Mouse (Mus musculus): ENCODE measurements around the gene Foxk1. TPM values are rescaled to one million over a fixed set of nuclear protein-coding genes. Genes with fewer than 3 reads are reported as not detected.

The Foxk1 gene
- polyA plus RNA-seq, 1 experiment from 2014 or later, result 6.5 TPM

GRCm38 (mm10) chr5:142463461-142464454, 62.5 kb downstream of the Foxk1 start, which contains the start of gene Ap5z1:
Gene Ap5z1, plus strand, starts transcription at chr5:142463944.
- Histone ChIP-seq H3K4me3 (ENCODE audit: low read length) (peak within 1 kb of the TSS; percentile 85), H3K27me3 (ENCODE audit: control insufficient read depth, insufficient read depth, low read length) (no peaks in the 10 kb centered on the region), H3K4me1 (ENCODE audit: control insufficient read depth, insufficient read depth, low read length) (peaks cover 7% of the 10 kb centered on the region; the same call in 1 of the 2 replicates), H3K9ac (ENCODE audit: low read depth, low read length) (peak within 1 kb of the TSS; percentile 78), H3K36me3 (ENCODE audit: control insufficient read depth, insufficient read depth, low read length) (peaks cover 5% of the 10 kb centered on the region; the same call in 1 of the 2 replicates), H3K4me2 (replicated peaks; ENCODE audit: low read depth, low read length) (peak within 1 kb of the TSS; percentile 83), H3K9me3 (ENCODE audit: control insufficient read depth, low read length) (no peaks in the 10 kb centered on the region), H3K27ac (ENCODE audit: low read depth, low read length) (peak within 1 kb of the TSS; percentile 73; the same call in 1 of the 2 replicates)
- ATAC-seq (ENCODE audit: low FRiP score, low TSS enrichment), result peak; percentile 92
- 2% methylated on average over 60 of the region's 60 CpGs for WGBS

- H3K9ac ChIP-seq (ENCODE audit: low read depth, low read length), result no peak overlapping the region
- no peaks in the 10 kb centered on the region for H3K9me3 ChIP-seq (ENCODE audit: control insufficient read depth, low read length)
- H3K36me3 ChIP-seq (ENCODE audit: control insufficient read depth, insufficient read depth, low read length), result peaks cover 18% of the 10 kb centered on the region; the same call in 1 of the 2 replicates
- peaks cover 7% of the 10 kb centered on the region; the same call in 1 of the 2 replicates for H3K4me1 ChIP-seq (ENCODE audit: control insufficient read depth, insufficient read depth, low read length)
- no peak overlapping the region for H3K27ac ChIP-seq (ENCODE audit: low read depth, low read length)
- ATAC-seq (ENCODE audit: low FRiP score, low TSS enrichment), result no peak
- H3K4me2 ChIP-seq (replicated peaks; ENCODE audit: low read depth, low read length), result no peak overlapping the region
- H3K4me3 ChIP-seq (ENCODE audit: low read length), result no peak overlapping the region
- H3K27me3 ChIP-seq (ENCODE audit: control insufficient read depth, insufficient read depth, low read length), result no peaks in the 10 kb centered on the region
- WGBS, result 95% methylated on average over 13 of the region's 13 CpGs
These were observed 67.1 kb downstream of the Foxk1 start for GRCm38 (mm10) chr5:142468375-142468774.

DNA sequence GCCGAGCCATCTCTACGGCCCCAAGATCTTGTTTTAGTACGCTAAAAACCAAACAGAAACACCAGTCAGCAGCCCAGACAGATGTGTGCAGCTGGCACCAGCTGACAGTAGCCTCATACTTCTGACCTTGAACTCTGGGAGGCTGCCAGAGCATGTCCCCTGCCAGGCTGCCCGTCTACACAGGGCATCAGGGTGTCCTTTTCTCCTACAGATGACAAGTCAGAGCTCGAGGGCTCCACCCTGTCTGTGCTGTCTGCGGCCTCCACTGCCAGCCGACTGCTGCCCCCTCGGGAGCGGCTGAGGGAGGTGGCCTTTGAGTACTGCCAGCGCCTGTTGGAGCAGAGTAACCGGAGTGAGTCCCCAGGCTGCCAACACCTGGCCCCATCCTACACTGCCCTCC, 68.5 kb downstream of the Foxk1 start:
- no peaks in the 10 kb centered on the region for H3K27me3 ChIP-seq (ENCODE audit: control insufficient read depth, insufficient read depth, low read length)
- H3K9me3 ChIP-seq (ENCODE audit: control insufficient read depth, low read length), result no peaks in the 10 kb centered on the region
- peaks cover 2% of the 10 kb centered on the region; the same call in 1 of the 2 replicates for H3K4me1 ChIP-seq (ENCODE audit: control insufficient read depth, insufficient read depth, low read length)
- no peak overlapping the region for H3K4me3 ChIP-seq (ENCODE audit: low read length)
- WGBS, result 90% methylated on average over 11 of the region's 11 CpGs
- ATAC-seq (ENCODE audit: low FRiP score, low TSS enrichment), result no peak
- H3K9ac ChIP-seq (ENCODE audit: low read depth, low read length), result no peak overlapping the region
- no peak overlapping the region for H3K4me2 ChIP-seq (replicated peaks; ENCODE audit: low read depth, low read length)
- peaks cover 18% of the 10 kb centered on the region; the same call in 1 of the 2 replicates for H3K36me3 ChIP-seq (ENCODE audit: control insufficient read depth, insufficient read depth, low read length)
- H3K27ac ChIP-seq (ENCODE audit: low read depth, low read length), result no peak overlapping the region

- Histone ChIP-seq H3K9ac (ENCODE audit: low read depth, low read length) (no peak overlapping the region), H3K9me3 (ENCODE audit: control insufficient read depth, low read length) (no peaks in the 10 kb centered on the region), H3K27ac (ENCODE audit: low read depth, low read length) (no peak overlapping the region), H3K36me3 (ENCODE audit: control insufficient read depth, insufficient read depth, low read length) (peaks cover 15% of the 10 kb centered on the region; the same call in 1 of the 2 replicates), H3K27me3 (ENCODE audit: control insufficient read depth, insufficient read depth, low read length) (no peaks in the 10 kb centered on the region), H3K4me3 (ENCODE audit: low read length) (no peak overlapping the region), H3K4me1 (ENCODE audit: control insufficient read depth, insufficient read depth, low read length) (no peaks in the 10 kb centered on the region), H3K4me2 (replicated peaks; ENCODE audit: low read depth, low read length) (no peak overlapping the region)
- ATAC-seq (ENCODE audit: low FRiP score, low TSS enrichment), result no peak
- 83% methylated on average over 10 of the region's 10 CpGs for WGBS
These were observed 72.4 kb downstream of the Foxk1 start for GRCm38 (mm10) chr5:142473696-142474095.

DNA sequence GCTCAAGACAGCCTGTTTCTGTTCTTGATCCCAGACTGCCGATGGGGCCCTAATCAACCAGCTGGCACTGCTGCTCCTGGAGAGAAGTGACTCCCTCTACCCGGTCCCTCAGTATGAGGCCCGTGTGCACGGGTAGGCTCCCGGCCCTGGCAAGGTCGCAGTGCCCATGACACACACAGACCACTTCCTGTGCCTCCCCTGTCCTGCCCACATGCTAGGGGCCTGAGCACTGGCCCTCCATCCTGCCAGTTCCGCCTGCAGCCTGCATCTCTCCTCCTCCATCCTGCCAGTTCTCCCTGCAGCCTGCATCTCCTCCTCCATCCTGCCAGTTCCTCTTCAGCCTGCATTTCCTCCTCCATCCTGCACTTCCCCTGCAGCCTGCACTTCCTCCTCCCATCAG, 74.4 kb downstream of the Foxk1 start:
- no peak overlapping the region for H3K4me2 ChIP-seq (replicated peaks; ENCODE audit: low read depth, low read length)
- no peaks in the 10 kb centered on the region for H3K9me3 ChIP-seq (ENCODE audit: control insufficient read depth, low read length)
- no peak overlapping the region for H3K9ac ChIP-seq (ENCODE audit: low read depth, low read length)
- no peak for ATAC-seq (ENCODE audit: low FRiP score, low TSS enrichment)
- 82% methylated on average over 7 of the region's 7 CpGs for WGBS
- 0 out of 2 replicates have a peak, but pooled peaks cover 7% of the 10 kb centered on the region for H3K36me3 ChIP-seq (ENCODE audit: control insufficient read depth, insufficient read depth, low read length)
- H3K4me1 ChIP-seq (ENCODE audit: control insufficient read depth, insufficient read depth, low read length), result no peaks in the 10 kb centered on the region
- H3K4me3 ChIP-seq (ENCODE audit: low read length), result no peak overlapping the region
- no peak overlapping the region for H3K27ac ChIP-seq (ENCODE audit: low read depth, low read length)
- no peaks in the 10 kb centered on the region for H3K27me3 ChIP-seq (ENCODE audit: control insufficient read depth, insufficient read depth, low read length)

- H3K4me1 ChIP-seq (ENCODE audit: control insufficient read depth, insufficient read depth, low read length), result no peaks in the 10 kb centered on the region
- H3K9me3 ChIP-seq (ENCODE audit: control insufficient read depth, low read length), result no peaks in the 10 kb centered on the region
- H3K36me3 ChIP-seq (ENCODE audit: control insufficient read depth, insufficient read depth, low read length), result 0 out of 2 replicates have a peak, but pooled peaks cover 1% of the 10 kb centered on the region
- no peak overlapping the region for H3K4me3 ChIP-seq (ENCODE audit: low read length)
- ATAC-seq (ENCODE audit: low FRiP score, low TSS enrichment), result no peak
- H3K27me3 ChIP-seq (ENCODE audit: control insufficient read depth, insufficient read depth, low read length), result no peaks in the 10 kb centered on the region
- WGBS, result 84% methylated on average over 12 of the region's 12 CpGs
- no peak overlapping the region for H3K4me2 ChIP-seq (replicated peaks; ENCODE audit: low read depth, low read length)
- H3K9ac ChIP-seq (ENCODE audit: low read depth, low read length), result no peak overlapping the region
- no peak overlapping the region for H3K27ac ChIP-seq (ENCODE audit: low read depth, low read length)
These were observed 76.0 kb downstream of the Foxk1 start for GRCm38 (mm10) chr5:142477346-142477745.

DNA sequence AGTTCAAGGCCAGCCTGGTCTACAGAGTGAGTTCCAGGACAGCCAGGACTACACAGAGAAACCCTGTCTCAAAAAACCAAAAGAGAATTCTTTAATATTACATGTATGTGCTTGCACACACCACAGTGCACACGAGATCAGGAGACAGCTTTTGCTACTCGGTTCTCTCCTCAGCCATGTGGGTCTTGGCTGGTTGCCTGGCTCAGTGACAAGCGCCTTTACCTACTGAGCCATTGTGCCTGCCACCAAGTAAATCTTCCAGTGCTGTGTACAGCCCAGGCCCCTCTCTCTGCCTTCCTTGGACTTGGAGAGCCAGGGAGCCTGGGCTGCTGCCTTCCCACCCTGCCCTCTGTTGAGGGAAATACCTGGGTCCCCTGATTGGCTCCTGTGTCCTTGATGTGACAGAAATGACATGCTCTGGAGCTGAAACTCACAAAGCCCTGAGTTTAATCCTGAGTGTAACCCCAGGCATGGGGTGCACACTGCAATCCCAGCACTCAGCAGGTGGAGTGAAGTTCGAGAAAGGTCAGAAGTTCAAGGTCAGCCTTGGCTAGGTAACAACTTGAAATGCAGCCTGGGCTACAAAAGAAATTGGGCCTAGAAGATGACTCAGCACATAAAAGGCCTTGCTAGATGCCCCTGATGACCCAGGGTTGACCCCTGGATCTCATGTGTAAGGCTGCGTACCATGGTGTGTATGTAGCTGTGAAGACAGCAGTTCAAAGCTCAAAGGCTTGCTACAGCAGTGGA, 76.7 kb downstream of the Foxk1 start:
- no peaks in the 10 kb centered on the region for H3K36me3 ChIP-seq (ENCODE audit: control insufficient read depth, insufficient read depth, low read length)
- H3K4me1 ChIP-seq (ENCODE audit: control insufficient read depth, insufficient read depth, low read length), result no peaks in the 10 kb centered on the region
- no peak overlapping the region for H3K27ac ChIP-seq (ENCODE audit: low read depth, low read length)
- H3K4me2 ChIP-seq (replicated peaks; ENCODE audit: low read depth, low read length), result no peak overlapping the region
- no peak overlapping the region for H3K9ac ChIP-seq (ENCODE audit: low read depth, low read length)
- WGBS, result 88% methylated on average over 5 of the region's 5 CpGs
- no peaks in the 10 kb centered on the region for H3K9me3 ChIP-seq (ENCODE audit: control insufficient read depth, low read length)
- ATAC-seq (ENCODE audit: low FRiP score, low TSS enrichment), result peak; percentile 7; the same call in 1 of the 2 replicates
- H3K4me3 ChIP-seq (ENCODE audit: low read length), result no peak overlapping the region
- no peaks in the 10 kb centered on the region for H3K27me3 ChIP-seq (ENCODE audit: control insufficient read depth, insufficient read depth, low read length)

DNA sequence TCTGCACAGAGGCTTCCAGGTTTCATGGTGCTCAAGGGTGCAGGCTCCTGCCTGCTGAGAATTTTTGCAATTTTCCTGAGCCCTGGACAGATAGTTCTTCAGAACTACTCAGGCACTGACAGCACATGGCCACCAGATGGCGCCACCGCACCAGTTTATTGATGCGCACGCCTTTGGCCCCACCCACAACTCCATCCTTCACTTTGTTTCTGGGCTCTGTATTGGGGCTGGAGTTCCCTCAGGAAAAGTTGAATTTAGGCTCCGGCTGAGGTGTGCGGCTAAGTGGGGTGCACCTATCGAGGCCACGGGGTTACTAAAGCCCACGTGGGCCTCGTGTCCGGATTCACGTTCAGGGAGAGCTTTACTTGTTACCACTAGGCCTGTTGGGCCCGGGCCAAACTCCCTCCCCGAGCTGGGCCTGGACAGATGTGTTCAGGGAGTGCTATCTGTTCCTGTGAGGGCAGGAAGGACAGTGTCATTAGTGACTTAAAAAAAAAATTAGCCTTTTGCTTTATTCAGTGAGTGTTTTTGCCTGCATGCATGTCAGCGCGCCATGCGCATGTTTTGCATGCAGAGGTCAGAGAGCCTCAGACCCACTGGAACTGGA, 77.6 kb downstream of the Foxk1 start:
- Histone ChIP-seq H3K9me3 (ENCODE audit: control insufficient read depth, low read length) (no peaks in the 10 kb centered on the region), H3K4me2 (replicated peaks; ENCODE audit: low read depth, low read length) (peak overlapping the region; percentile 4; the same call in 1 of the 2 replicates), H3K4me3 (ENCODE audit: low read length) (no peak overlapping the region), H3K27me3 (ENCODE audit: control insufficient read depth, insufficient read depth, low read length) (no peaks in the 10 kb centered on the region), H3K36me3 (ENCODE audit: control insufficient read depth, insufficient read depth, low read length) (no peaks in the 10 kb centered on the region), H3K4me1 (ENCODE audit: control insufficient read depth, insufficient read depth, low read length) (no peaks in the 10 kb centered on the region), H3K27ac (ENCODE audit: low read depth, low read length) (no peak overlapping the region), H3K9ac (ENCODE audit: low read depth, low read length) (no peak overlapping the region)
- 33% methylated on average over 17 of the region's 17 CpGs for WGBS
- peak; percentile 70 for ATAC-seq (ENCODE audit: low FRiP score, low TSS enrichment)

Data from kidney, embryonic 14.5 days (tissue).